Mouse (Mus musculus): ENCODE results near the gene Prkaca. TPM values are rescaled to one million over a fixed set of nuclear protein-coding genes. Genes with fewer than 3 reads are reported as not detected.

Gene Prkaca
- total RNA-seq (2012; rRNA removed) (16.9 and 18.5 TPM in 2 replicates), total RNA-seq (2014; rRNA removed) (14.0 and 14.7 TPM in 2 replicates), polyA plus RNA-seq (2012; ENCODE audit: insufficient read length, low read depth) (23.4 and 27.3 TPM in 2 replicates)

GRCm38 (mm10) chr8:83972150-83973120 is at the start of gene Prkaca:
Gene Prkaca (plus strand): TSS chr8:83972993.
- H3K27ac ChIP-seq (ENCODE audit: insufficient read depth, low read depth), result peak within 1 kb of the TSS; percentile 7; the same call in 1 of the 2 replicates
- in situ Hi-C loops (cut with MboI; ENCODE audit: low pct_ligation_motif_present, low pct_unique_long_range_greater_than_20kb, low sequenced_read_pairs), result no loop called here
- peak within 1 kb of the TSS; percentile 93 for H3K4me2 ChIP-seq (ENCODE audit: insufficient read depth, low read depth, poor library complexity, severe bottlenecking)
- no peaks in the 10 kb centered on the region for H3K9me3 ChIP-seq (replicated peaks; ENCODE audit: low read length)
- DNase-seq (ENCODE audit: extremely low read depth), result peak; percentile 96
- peak within 1 kb of the TSS; percentile 72 for H3K9ac ChIP-seq (ENCODE audit: insufficient read depth, low read depth)
- peaks cover 4% of the 10 kb centered on the region; the same call in 1 of the 2 replicates for H3K79me2 ChIP-seq (replicated peaks; ENCODE audit: control insufficient read depth, extremely low read depth, insufficient read depth, poor library complexity, severe bottlenecking)
- dilution Hi-C loops (cut with MboI; ENCODE audit: extremely low pct_ligation_motif_present, extremely low pct_unique_long_range_greater_than_20kb, low sequenced_read_pairs), result no loop called here
- H3K4me1 ChIP-seq (ENCODE audit: control insufficient read depth in 1 of 2, insufficient read depth in 2 of 2), result peaks cover 12 to 38% of the 10 kb centered on the region in 2 experiments
- no peaks in the 10 kb centered on the region for H3K27me3 ChIP-seq (replicated peaks)
- H3K4me3 ChIP-seq (replicated peaks in 1 of 3; ENCODE audit: low read depth in 2 of 3, low read length in 2 of 3, poor library complexity in 1 of 3), result peak within 1 kb of the TSS; percentile 66 to 99 (median 82)
- TF ChIP-seq USF2 (conservative IDR thresholded peaks at IDR 0.05; ENCODE audit: low read depth, low read length) (no peak), BHLHE40 (IDR thresholded peaks at IDR 0.05; ENCODE audit: low read depth, low read length) (peak; percentile 64), ETS1 (conservative IDR thresholded peaks at IDR 0.05; ENCODE audit: low read depth, low read length) (no peak), MAZ (IDR thresholded peaks at IDR 0.05; ENCODE audit: low read depth, low read length) (peak; percentile 51; the same call in 1 of the 2 replicates), TCF12 (IDR thresholded peaks at IDR 0.05; ENCODE audit: low read depth, low read length) (0 out of 2 replicates have a peak, but pooled peaks have one; percentile 12), JUN (IDR thresholded peaks at IDR 0.05; ENCODE audit: insufficient read depth, low read depth, low read length) (no peak), ZC3H11A (IDR thresholded peaks at IDR 0.05; ENCODE audit: low read depth, low read length) (no peak), MAX (IDR thresholded peaks at IDR 0.05; ENCODE audit: low read length) (peak; percentile 89), USF1 (IDR thresholded peaks at IDR 0.05; ENCODE audit: low read depth, low read length) (peak; percentile 54), SIN3A (IDR thresholded peaks at IDR 0.05; ENCODE audit: low read length) (0 out of 2 replicates have a peak, but pooled peaks have one; percentile 18), CHD2 (IDR thresholded peaks at IDR 0.05; ENCODE audit: low read length) (peak; percentile 96), IRF4 (IDR thresholded peaks at IDR 0.05; ENCODE audit: low read depth, low read length) (no peak), HCFC1 (IDR thresholded peaks at IDR 0.05; ENCODE audit: low read depth, low read length) (peak; percentile 50; the same call in 1 of the 2 replicates), MXI1 (IDR thresholded peaks at IDR 0.05; ENCODE audit: low read depth, low read length) (peak; percentile 56; the same call in 1 of the 2 replicates), E2F4 (IDR thresholded peaks at IDR 0.05; ENCODE audit: insufficient replicate concordance, low read depth, low read length) (no peak), KAT2A (IDR thresholded peaks at IDR 0.05; ENCODE audit: insufficient replicate concordance, low read length) (no peak), RCOR1 (conservative IDR thresholded peaks at IDR 0.05; ENCODE audit: low read depth, low read length) (no peak), RAD21 (IDR thresholded peaks at IDR 0.05; ENCODE audit: low read depth, low read length) (no peak), NELFE (IDR thresholded peaks at IDR 0.05; ENCODE audit: low read depth, low read length) (0 out of 2 replicates have a peak, but pooled peaks have one; percentile 10), CHD1 (IDR thresholded peaks at IDR 0.05; ENCODE audit: low read depth, low read length) (no peak), MYC (IDR thresholded peaks at IDR 0.05; ENCODE audit: low read depth, low read length) (no peak), SMC3 (IDR thresholded peaks at IDR 0.05; ENCODE audit: low read depth, low read length) (no peak), GABPA (IDR thresholded peaks at IDR 0.05; ENCODE audit: insufficient replicate concordance, low read depth, low read length) (no peak), MAFK (IDR thresholded peaks at IDR 0.05; ENCODE audit: insufficient replicate concordance, low read length) (no peak), PAX5 (IDR thresholded peaks at IDR 0.05; ENCODE audit: low read length) (no peak), MEF2A (IDR thresholded peaks at IDR 0.05; ENCODE audit: borderline replicate concordance, low read depth, low read length) (no peak), POLR2A (IDR thresholded peaks at IDR 0.05; ENCODE audit: low read depth, low read length) (peak; percentile 48; the same call in 1 of the 2 replicates), POLR2AphosphoS2 (IDR thresholded peaks at IDR 0.05; ENCODE audit: low read depth, low read length) (no peak), NRF1 (IDR thresholded peaks at IDR 0.05; ENCODE audit: low read depth, low read length) (0 out of 2 replicates have a peak, but pooled peaks have one; percentile 51), CTCF (conservative IDR thresholded peaks at IDR 0.05 in 1 of 2, IDR thresholded peaks at IDR 0.05 in 1 of 2; ENCODE audit: low read depth in 2 of 2, low read length in 2 of 2) (no peak), ZMIZ1 (IDR thresholded peaks at IDR 0.05; ENCODE audit: low read depth, low read length) (no peak), ELF1 (IDR thresholded peaks at IDR 0.05; ENCODE audit: low read depth, low read length) (peak; percentile 29; the same call in 1 of the 2 replicates), EP300 (IDR thresholded peaks at IDR 0.05; ENCODE audit: low read length) (no peak)
- H3K36me3 ChIP-seq (replicated peaks in 1 of 2; ENCODE audit: control insufficient read depth in 1 of 2, insufficient read depth in 1 of 2, low read length in 1 of 2), result peaks cover 20 to 40% of the 10 kb centered on the region in 2 experiments
